Mouse (Mus musculus) embryonic facial prominence, embryonic 14.5 days (tissue): ENCODE data around the gene Fnbp4. TPM values are rescaled to one million over a fixed set of nuclear protein-coding genes. Genes with fewer than 3 reads are reported as not detected.

Experiments used
- ATAC-seq: fragments of 200-750 bp; cut with Nextera tagmentation; 2 replicates; pipeline ENCODE4 v1.8.0; 2017; ENCODE audit warnings: low read depth, moderate number of reproducible peaks, moderate TSS enrichment
- DNase-seq: peaks from one replicate; pipeline ENCODE4 v3.0.0-alpha.2; 2015; ENCODE audit warnings: low spot score
- H3K27ac ChIP-seq: fragments of 300-500 bp; sonication (generic); replicated peaks from 2 replicates; pipeline ENCODE4 v1.5.1; 2014; ENCODE audit warnings: low read depth, mild to moderate bottlenecking, low read length, moderate library complexity
- H3K27me3 ChIP-seq: fragments of 300-500 bp; sonication (generic); replicated peaks from 2 replicates; pipeline ENCODE4 v1.6.1; 2014; ENCODE audit warnings: low read length; ENCODE audit not compliant: control insufficient read depth, insufficient read depth
- H3K36me3 ChIP-seq: fragments of 300-500 bp; sonication (generic); 2 replicates; pipeline ENCODE4 v1.6.1; 2014; ENCODE audit warnings: low read length, mixed read lengths; ENCODE audit not compliant: control insufficient read depth, insufficient read depth
- H3K4me1 ChIP-seq: fragments of 300-500 bp; sonication (generic); 2 replicates; pipeline ENCODE4 v1.6.1; 2014; ENCODE audit warnings: antibody characterized with exemption, low read length; ENCODE audit not compliant: control insufficient read depth, insufficient read depth
- H3K4me2 ChIP-seq: fragments of 300-500 bp; sonication (generic); 2 replicates; pipeline ENCODE4 v1.6.1; 2014; ENCODE audit warnings: low read depth, mild to moderate bottlenecking, low read length, moderate library complexity, mixed read lengths
- H3K4me3 ChIP-seq: fragments of 300-500 bp; sonication (generic); 2 replicates; pipeline ENCODE4 v1.5.1; 2014; ENCODE audit warnings: low read depth, mild to moderate bottlenecking, low read length
- H3K9ac ChIP-seq: fragments of 300-500 bp; sonication (generic); 2 replicates; pipeline ENCODE4 v1.6.1; 2014; ENCODE audit warnings: low read depth, mild to moderate bottlenecking, low read length, moderate library complexity, mixed read lengths
- H3K9me3 ChIP-seq: fragments of 300-500 bp; sonication (generic); 2 replicates; pipeline ENCODE4 v1.6.1; 2016; ENCODE audit warnings: low read length; ENCODE audit not compliant: control insufficient read depth
- WGBS: fragments of 180-500 bp; shearing (Covaris S2); extraction: QIAGEN DNeasy Blood & Tissue Kit; methylation state at CpG from one replicate; pipeline ENCODE4 v1.1.7; 2014; 5-methylcytosine and 5-hydroxymethylcytosine counted together
- polyA plus RNA-seq: library from polyadenylated mRNA; unstranded; fragments of >200 nt; fragmentation: Nextera tagmentation; extraction: Ambion mirVana; gene quantifications from 2 replicates; pipeline ENCODE4 v1.2.1, GENCODE M21; 2014

The Fnbp4 gene
- polyA plus RNA-seq, 1 experiment from 2014 or later, result 60.9 TPM

- peak; percentile 8; the same call in 1 of the 2 replicates for ATAC-seq
- Histone ChIP-seq H3K4me2 (no peak overlapping the region), H3K27me3 (no peaks in the 10 kb centered on the region), H3K4me3 (no peak overlapping the region), H3K9me3 (no peaks in the 10 kb centered on the region), H3K27ac (no peak overlapping the region), H3K9ac (no peak overlapping the region), H3K36me3 (peaks cover 95% of the 10 kb centered on the region), H3K4me1 (0 out of 2 replicates have a peak, but pooled peaks cover under 1% of the 10 kb centered on the region)
- WGBS, result 96% methylated on average over 3 of the region's 3 CpGs
- DNase-seq, result no peak
Observed at GRCm38 (mm10) chr2:90754188-90754587, 9.0 kb downstream of the Fnbp4 start.

- Histone ChIP-seq H3K4me2 (no peak overlapping the region), H3K36me3 (peaks cover 94% of the 10 kb centered on the region), H3K9me3 (no peaks in the 10 kb centered on the region), H3K27me3 (no peaks in the 10 kb centered on the region), H3K27ac (no peak overlapping the region), H3K4me3 (no peak overlapping the region), H3K4me1 (no peaks in the 10 kb centered on the region), H3K9ac (no peak overlapping the region)
- WGBS, result 82% methylated on average over 3 of the region's 3 CpGs
- no peak for ATAC-seq
- DNase-seq, result no peak
Observed at GRCm38 (mm10) chr2:90765123-90765522, 20.0 kb downstream of the Fnbp4 start.

- ATAC-seq, result no peak
- 12% methylated on average over 3 of the region's 3 CpGs for WGBS
- H3K4me1 ChIP-seq, result peaks cover 11% of the 10 kb centered on the region
Observed at GRCm38 (mm10) chr2:90781323-90781722, 36.2 kb downstream of the Fnbp4 start.

GRCm38 (mm10) chr2:90781938-90782337, 36.8 kb downstream of the Fnbp4 start:
- DNase-seq (peak; percentile 2), ATAC-seq (no peak)
- H3K27me3 ChIP-seq, result peaks cover 7% of the 10 kb centered on the region; the same call in 1 of the 2 replicates
- 31% methylated on average over 2 of the region's 2 CpGs for WGBS
- H3K4me1 ChIP-seq, result peaks cover 11% of the 10 kb centered on the region
- H3K27ac ChIP-seq, result no peak overlapping the region
- no peaks in the 10 kb centered on the region for H3K9me3 ChIP-seq
- peaks cover 41% of the 10 kb centered on the region for H3K36me3 ChIP-seq
- no peak overlapping the region for H3K4me3 ChIP-seq
- H3K9ac ChIP-seq, result 0 out of 2 replicates have a peak overlapping the region, but pooled peaks have one; percentile 60
- peak overlapping the region; percentile 91 for H3K4me2 ChIP-seq

More at GRCm38 (mm10) chr2:90781323-90781722, 36.2 kb downstream of the Fnbp4 start:
- Histone ChIP-seq H3K36me3 (peaks cover 47% of the 10 kb centered on the region), H3K27me3 (peaks cover 7% of the 10 kb centered on the region; the same call in 1 of the 2 replicates), H3K4me3 (no peak overlapping the region), H3K9ac (no peak overlapping the region), H3K27ac (no peak overlapping the region), H3K9me3 (no peaks in the 10 kb centered on the region), H3K4me2 (no peak overlapping the region)
- no peak for DNase-seq

- peaks cover 36% of the 10 kb centered on the region for H3K36me3 ChIP-seq
- no peak within 1 kb of the TSS for H3K27ac ChIP-seq
- peak; percentile 69 for DNase-seq
- WGBS, result under 1% methylated on average over 11 of the region's 11 CpGs
- H3K4me1 ChIP-seq, result peaks cover 11% of the 10 kb centered on the region
- peaks cover 7% of the 10 kb centered on the region; the same call in 1 of the 2 replicates for H3K27me3 ChIP-seq
- ATAC-seq, result peak; percentile 90
- peak within 1 kb of the TSS; percentile 49 for H3K4me3 ChIP-seq
- peak within 1 kb of the TSS; percentile 91 for H3K4me2 ChIP-seq
- H3K9ac ChIP-seq, result peak within 1 kb of the TSS; percentile 60
- no peaks in the 10 kb centered on the region for H3K9me3 ChIP-seq
Observed at GRCm38 (mm10) chr2:90782458-90782857, 37.3 kb downstream of the Fnbp4 start, which contains the start of gene Agbl2. TSS of gene Agbl2 (plus strand) at chr2:90782727.

- peaks cover 7% of the 10 kb centered on the region; the same call in 1 of the 2 replicates for H3K27me3 ChIP-seq
- 2% methylated on average over 25 of the region's 29 CpGs for WGBS
- peak; percentile 12 for DNase-seq
- H3K9me3 ChIP-seq, result no peaks in the 10 kb centered on the region
- peaks cover 11% of the 10 kb centered on the region for H3K4me1 ChIP-seq
- no peak overlapping the region for H3K27ac ChIP-seq
- peak overlapping the region; percentile 49 for H3K4me3 ChIP-seq
- peaks cover 31% of the 10 kb centered on the region for H3K36me3 ChIP-seq
- peak overlapping the region; percentile 60 for H3K9ac ChIP-seq
- peak overlapping the region; percentile 91 for H3K4me2 ChIP-seq
- ATAC-seq, result peak; percentile 66
Observed at GRCm38 (mm10) chr2:90782901-90783486, 37.8 kb downstream of the Fnbp4 start.

GRCm38 (mm10) chr2:90788126-90788525, 43.0 kb downstream of the Fnbp4 start:
- Histone ChIP-seq H3K4me1 (peaks cover 4% of the 10 kb centered on the region), H3K4me3 (no peak overlapping the region), H3K4me2 (no peak overlapping the region), H3K36me3 (no peaks in the 10 kb centered on the region), H3K27me3 (peaks cover 7% of the 10 kb centered on the region; the same call in 1 of the 2 replicates), H3K9ac (no peak overlapping the region), H3K27ac (no peak overlapping the region), H3K9me3 (no peaks in the 10 kb centered on the region)
- ATAC-seq (no peak), DNase-seq (no peak)
- 82% methylated on average over 2 of the region's 2 CpGs for WGBS

- Histone ChIP-seq H3K27me3 (no peaks in the 10 kb centered on the region), H3K9me3 (no peaks in the 10 kb centered on the region), H3K4me2 (no peak overlapping the region), H3K36me3 (no peaks in the 10 kb centered on the region), H3K9ac (no peak overlapping the region), H3K4me3 (no peak overlapping the region), H3K4me1 (no peaks in the 10 kb centered on the region), H3K27ac (no peak overlapping the region)
- DNase-seq (peak; percentile 9), ATAC-seq (no peak)
- 81% methylated on average over 6 of the region's 6 CpGs for WGBS
Observed at GRCm38 (mm10) chr2:90808241-90809126, 63.3 kb downstream of the Fnbp4 start.
